Mouse (Mus musculus): Measurements from ENCODE around the gene Tyw3.

- TF ChIP-seq POLR2A (IDR thresholded peaks at IDR 0.05; ENCODE audit: low read depth, low read length) (no peak), USF1 (IDR thresholded peaks at IDR 0.05; ENCODE audit: low read depth, low read length) (no peak), HCFC1 (IDR thresholded peaks at IDR 0.05; ENCODE audit: low read depth, low read length) (no peak), CTCF (conservative IDR thresholded peaks at IDR 0.05 in 1 of 2, IDR thresholded peaks at IDR 0.05 in 1 of 2; ENCODE audit: low read depth in 2 of 2, low read length in 2 of 2) (no peak), SMC3 (IDR thresholded peaks at IDR 0.05; ENCODE audit: low read depth, low read length) (no peak)
These were observed 60.8 kb downstream of the Tyw3 start for GRCm38 (mm10) chr3:154536134-154536533.
